Mouse (Mus musculus): Measurements from ENCODE around the gene Olfr1143. TPM values are rescaled to one million over a fixed set of nuclear protein-coding genes. Genes with fewer than 3 reads are reported as not detected.

Gene Olfr1143
- total RNA-seq (2022), result not detected

- no peak for DNase-seq
These were observed at the start of gene Olfr1143 for GRCm38 (mm10) chr2:87800292-87800691. Olfr1143 (plus strand) TSS chr2:87800592.

- DNase-seq, result no peak
These were observed 46.5 kb upstream of the Olfr1143 start, which contains the start of gene Olfr1141 for GRCm38 (mm10) chr2:87753891-87754290. Olfr1141 (minus strand) TSS chr2:87753991.

GRCm38 (mm10) chr2:87776143-87776542, 24.2 kb upstream of the Olfr1143 start:
- no peak for DNase-seq

DNA sequence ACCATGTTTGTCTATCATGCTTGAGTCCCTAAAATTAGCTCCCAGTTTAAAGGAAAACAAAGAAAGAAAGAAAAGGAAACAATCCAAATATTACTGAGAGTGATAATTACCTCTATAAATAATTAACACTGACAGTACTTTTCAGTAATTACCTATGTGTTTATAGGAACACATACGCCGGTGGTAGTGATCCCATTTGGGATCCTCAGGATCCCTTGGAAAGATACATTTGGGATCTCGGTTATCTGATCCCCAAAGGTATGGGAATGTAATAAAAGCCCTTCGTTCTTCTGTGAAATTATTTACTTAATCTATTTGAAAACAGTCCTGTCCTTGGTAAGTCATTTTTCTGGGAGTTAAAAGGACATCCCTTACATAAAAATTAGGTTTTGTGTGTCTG, 21.2 kb upstream of the Olfr1143 start, which contains the start of gene Olfr152:
Gene Olfr152, plus strand, starts transcription at position 301 of the 400 bp plus-strand sequence.
- DNase-seq, result no peak

- DNase-seq, result no peak
These were observed 9.1 kb downstream of the Olfr1143 start, which contains the start of gene Olfr1145 for GRCm38 (mm10) chr2:87809522-87809921. Olfr1145 (plus strand) TSS chr2:87809822.

- no peak for DNase-seq
These were observed 29.8 kb downstream of the Olfr1143 start, which contains the start of gene Olfr1148 for GRCm38 (mm10) chr2:87830233-87830632. Olfr1148 (plus strand) TSS chr2:87830533.

- no peak for DNase-seq
These were observed 43.3 kb downstream of the Olfr1143 start, which contains the start of gene Olfr1150-ps1 for GRCm38 (mm10) chr2:87843693-87844092. Olfr1150-ps1 (plus strand) TSS chr2:87843993.

Other genes with a start within 250 kb of the Olfr1143 start
- not detected for gene Olfr1129, start 226.7 kb upstream of the Olfr1143 start, total RNA-seq (2022)
- gene Olfr1130, start 194.4 kb upstream of the Olfr1143 start, total RNA-seq (2022), result not detected
- not detected for gene Olfr1131, start 173.5 kb upstream of the Olfr1143 start, total RNA-seq (2022)
- not detected for gene Olfr1132, start 163.1 kb upstream of the Olfr1143 start, total RNA-seq (2022)
- not detected for gene Olfr1133, start 153.2 kb upstream of the Olfr1143 start, total RNA-seq (2022)
- not detected for gene Olfr1134, start 142.1 kb upstream of the Olfr1143 start, total RNA-seq (2022)
- not detected for gene Olfr1135, start 126.9 kb upstream of the Olfr1143 start, total RNA-seq (2022)
- not detected for gene Olfr1136, start 106.6 kb upstream of the Olfr1143 start, total RNA-seq (2022)
- not detected for gene Olfr1137, start 87.4 kb upstream of the Olfr1143 start, total RNA-seq (2022)
- not detected for gene Olfr1138, start 60.6 kb upstream of the Olfr1143 start, total RNA-seq (2022)
- not detected for gene Olfr1140, start 56.8 kb upstream of the Olfr1143 start, total RNA-seq (2022)
- not detected for gene Olfr1141, start 46.6 kb upstream of the Olfr1143 start, total RNA-seq (2022)
- gene Olfr152, start 21.1 kb upstream of the Olfr1143 start, total RNA-seq (2022), result not detected
- not detected for gene Olfr1145, start 9.2 kb downstream of the Olfr1143 start, total RNA-seq (2022)
- not detected for gene Olfr1148, start 29.9 kb downstream of the Olfr1143 start, total RNA-seq (2022)
- gene Olfr1150-ps1, start 43.4 kb downstream of the Olfr1143 start, total RNA-seq (2022), result not detected
- not detected for gene Olfr1151, start 55.3 kb downstream of the Olfr1143 start, total RNA-seq (2022)
- not detected for gene Olfr1152, start 65.9 kb downstream of the Olfr1143 start, total RNA-seq (2022)
- gene Olfr1153, start 94.4 kb downstream of the Olfr1143 start, total RNA-seq (2022), result not detected
- not detected for gene Olfr1154, start 104.6 kb downstream of the Olfr1143 start, total RNA-seq (2022)
- gene Olfr1155, start 144.5 kb downstream of the Olfr1143 start, total RNA-seq (2022), result not detected
- gene Olfr1156, start 152.5 kb downstream of the Olfr1143 start, total RNA-seq (2022), result not detected
- not detected for gene Olfr1157, start 167.7 kb downstream of the Olfr1143 start, total RNA-seq (2022)
- not detected for gene Olfr74, start 174.1 kb downstream of the Olfr1143 start, total RNA-seq (2022)
- gene Olfr1158, start 189.5 kb downstream of the Olfr1143 start, total RNA-seq (2022), result not detected
- not detected for gene Olfr1160, start 207.7 kb downstream of the Olfr1143 start, total RNA-seq (2022)
- gene Olfr1161, start 222.2 kb downstream of the Olfr1143 start, total RNA-seq (2022), result not detected
- gene Olfr73, start 237.1 kb downstream of the Olfr1143 start, total RNA-seq (2022), result not detected